Mouse (Mus musculus) Patski (cell line): Measurements from ENCODE around the gene Tmem223. TPM values are rescaled to one million over a fixed set of nuclear protein-coding genes. Genes with fewer than 3 reads are reported as not detected.

Experiments
- ATAC-seq: fragments of 100-300 bp; one replicate; pipeline ENCODE4 v1.8.0; 2021
- CTCF ChIA-PET: fragments of 350-600 bp; sonication (Branson Sonifier 250); formaldehyde crosslinking; loops from one replicate; lab custom pipeline; 2022; ENCODE audit warnings: inconsistent platforms; lab: Charles Lee
- POLR2A ChIA-PET: fragments of 350-600 bp; sonication (Branson Sonifier 250); formaldehyde crosslinking; loops from one replicate; lab custom pipeline; 2022; ENCODE audit warnings: antibody characterized with exemption, inconsistent platforms; lab: Charles Lee
- DNase-seq: peaks from one replicate; pipeline ENCODE4 v3.0.0-alpha.2; 2011; ENCODE audit warnings: low read depth, low spot score
- H3K27me3 ChIP-seq: fragments of 371-371 bp; one replicate; pipeline ENCODE4 v1.5.1; 2021
- CTCF ChIP-seq: fragments of 100-300 bp; IDR thresholded peaks from one replicate; pipeline ENCODE4 v1.5.1; 2021
- in situ Hi-C: fragments of 300-500 bp; cut with MboI; formaldehyde crosslinking; loops from 3 replicates; pipeline ENCODE4 v1.11.1; 2018; ENCODE audit warnings: low pct_unique_long_range_greater_than_20kb, mixed read lengths
- polyA plus RNA-seq: library from polyadenylated mRNA; unstranded; gene quantifications from one replicate; pipeline ENCODE4 v1.2.3, GENCODE M21; 2021

Gene Tmem223
- polyA plus RNA-seq, 1 experiment from 2014 or later = 74.3 TPM

- H3K27me3 ChIP-seq = no peaks in the 10 kb centered on the region
- POLR2A ChIA-PET = interaction anchor here (1.0 to 2.1 kb wide), 4 partner anchors 9 to 20 kb away, joined by 3 to 7 read pairs (median 4); partner anchors contain the start of gene Gng3
- CTCF ChIA-PET = no interaction called here
- no peak for DNase-seq
- in situ Hi-C loops = loop anchor here (5.0 to 10.0 kb wide), 2 partner anchors 66 to 244 kb away; no protein-coding TSS in a partner anchor
- no peak for TF ChIP-seq CTCF
- no peak for ATAC-seq
Measured at GRCm38 (mm10) chr19:8818301-8818798, 47.6 kb downstream of the Tmem223 start.

- ChIA-PET CTCF (interaction anchor here (1.1 kb wide), 1 partner anchor 11 kb away, joined by 3 read pairs; no protein-coding TSS in a partner anchor), POLR2A (interaction anchor here (0.6 to 2.1 kb wide), 11 partner anchors 9 to 96 kb away, joined by 3 to 7 read pairs (median 4); partner anchors contain the start of genes Gng3, Polr2g and Slc3a2)
- H3K27me3 ChIP-seq = no peaks in the 10 kb centered on the region
- peak; percentile 90 for ATAC-seq
- peak; percentile 94 for DNase-seq
- no peak for TF ChIP-seq CTCF
- in situ Hi-C loops = loop anchor here (5.0 to 10.0 kb wide), 2 partner anchors 67 to 244 kb away; no protein-coding TSS in a partner anchor
Measured at GRCm38 (mm10) chr19:8818801-8819595, 48.2 kb downstream of the Tmem223 start, which contains the start of gene Ttc9c. Gene Ttc9c, minus strand, starts transcription at chr19:8819333.

GRCm38 (mm10) chr19:8819596-8820423 is 49.0 kb downstream of the Tmem223 start, which contains the start of gene Hnrnpul2:
Gene Hnrnpul2, plus strand, starts transcription at chr19:8820010.
- in situ Hi-C loops = loop anchor here (5.0 to 10.0 kb wide), 2 partner anchors 68 to 245 kb away; no protein-coding TSS in a partner anchor
- ChIA-PET POLR2A (interaction anchor here (0.6 to 2.1 kb wide), 12 partner anchors 13 to 97 kb away, joined by 3 to 7 read pairs (median 4); partner anchors contain the start of genes Gng3, Polr2g and Slc3a2), CTCF (interaction anchor here (1.1 kb wide), 1 partner anchor 11 kb away, joined by 3 read pairs; no protein-coding TSS in a partner anchor)
- H3K27me3 ChIP-seq = no peaks in the 10 kb centered on the region
- TF ChIP-seq CTCF = no peak
- DNase-seq (peak; percentile 97), ATAC-seq (peak; percentile 82)

GRCm38 (mm10) chr19:8820424-8820956 is 49.7 kb downstream of the Tmem223 start:
- no peaks in the 10 kb centered on the region for H3K27me3 ChIP-seq
- POLR2A ChIA-PET = interaction anchor here (1.3 to 2.1 kb wide), 6 partner anchors 15 to 62 kb away, joined by 3 to 6 read pairs (median 4); partner anchors contain the start of genes Gng3 and Polr2g
- CTCF ChIA-PET = no interaction called here
- DNase-seq (no peak), ATAC-seq (no peak)
- in situ Hi-C loops = no loop called here
- no peak for TF ChIP-seq CTCF

- in situ Hi-C loops = no loop called here
- no peak for TF ChIP-seq CTCF
- ATAC-seq (no peak), DNase-seq (no peak)
- ChIA-PET CTCF (no interaction called here), POLR2A (interaction anchor here (0.6 to 1.6 kb wide), 3 partner anchors 63 to 1616 kb away, joined by 3 to 12 read pairs (median 3); no protein-coding TSS in a partner anchor)
- no peaks in the 10 kb centered on the region for H3K27me3 ChIP-seq
Measured at GRCm38 (mm10) chr19:8821146-8821545, 50.4 kb downstream of the Tmem223 start.

Other genes starting within 250 kb of the Tmem223 start
- gene Slc22a8, start 179.7 kb upstream of the Tmem223 start, polyA plus RNA-seq = not detected
- gene Slc22a6, start 153.0 kb upstream of the Tmem223 start, polyA plus RNA-seq = not detected
- gene Chrm1, start 107.2 kb upstream of the Tmem223 start, polyA plus RNA-seq = 0.01 TPM
- gene Slc3a2, start 47.6 kb upstream of the Tmem223 start, polyA plus RNA-seq = 807 TPM
- 64.7 TPM for gene Wdr74, start 35.2 kb upstream of the Tmem223 start, polyA plus RNA-seq
- gene 1700092M07Rik, start 30.3 kb upstream of the Tmem223 start, polyA plus RNA-seq = 0.86 TPM
- gene Stx5a, start 29.6 kb upstream of the Tmem223 start, polyA plus RNA-seq = 116 TPM
- gene Nxf1, start 13.9 kb upstream of the Tmem223 start, polyA plus RNA-seq = 164 TPM
- 58.9 TPM for gene Tmem179b, start 3.5 kb downstream of the Tmem223 start, polyA plus RNA-seq
- gene Taf6l, start 15.4 kb downstream of the Tmem223 start, polyA plus RNA-seq = 25.8 TPM
- gene Polr2g, start 27.6 kb downstream of the Tmem223 start, polyA plus RNA-seq = 148 TPM
- 5.0 TPM for gene Zbtb3, start 31.6 kb downstream of the Tmem223 start, polyA plus RNA-seq
- gene Ttc9c, start 48.3 kb downstream of the Tmem223 start, polyA plus RNA-seq = 51.4 TPM
- gene Hnrnpul2, start 49.0 kb downstream of the Tmem223 start, polyA plus RNA-seq = 136 TPM
- gene AC129217.1, start 58.8 kb downstream of the Tmem223 start, polyA plus RNA-seq = 3.3 TPM
- 4.1 TPM for gene Bscl2, start 66.5 kb downstream of the Tmem223 start, polyA plus RNA-seq
- gene Gng3, start 68.2 kb downstream of the Tmem223 start, polyA plus RNA-seq = 0.50 TPM
- 0.10 TPM for gene Lrrn4cl, start 79.8 kb downstream of the Tmem223 start, polyA plus RNA-seq
- gene Ubxn1, start 100.5 kb downstream of the Tmem223 start, polyA plus RNA-seq = 270 TPM
- gene Uqcc3, start 109.9 kb downstream of the Tmem223 start, polyA plus RNA-seq = 50.7 TPM
- 15.4 TPM for gene Lbhd1, start 112.7 kb downstream of the Tmem223 start, polyA plus RNA-seq
- gene Gm49403, start 112.9 kb downstream of the Tmem223 start, polyA plus RNA-seq = not detected
- 69.6 TPM for gene 1810009A15Rik, start 117.9 kb downstream of the Tmem223 start, polyA plus RNA-seq
- 5.9 TPM for gene Gm49416, start 117.9 kb downstream of the Tmem223 start, polyA plus RNA-seq
- 31.2 TPM for gene Ints5, start 122.0 kb downstream of the Tmem223 start, polyA plus RNA-seq
- gene Ganab, start 127.1 kb downstream of the Tmem223 start, polyA plus RNA-seq = 308 TPM
- 53.3 TPM for gene B3gat3, start 149.4 kb downstream of the Tmem223 start, polyA plus RNA-seq
- gene Rom1, start 158.4 kb downstream of the Tmem223 start, polyA plus RNA-seq = 9.1 TPM
- 56.5 TPM for gene Eml3, start 158.6 kb downstream of the Tmem223 start, polyA plus RNA-seq
- gene Mta2, start 170.9 kb downstream of the Tmem223 start, polyA plus RNA-seq = 141 TPM
- gene Tut1, start 182.9 kb downstream of the Tmem223 start, polyA plus RNA-seq = 24.6 TPM
- 419 TPM for gene Eef1g, start 196.0 kb downstream of the Tmem223 start, polyA plus RNA-seq
- gene Ahnak, start 218.3 kb downstream of the Tmem223 start, polyA plus RNA-seq = 57.7 TPM